ENCODE assay signal across 15 mouse cellular contexts in the genomic region with DNA sequence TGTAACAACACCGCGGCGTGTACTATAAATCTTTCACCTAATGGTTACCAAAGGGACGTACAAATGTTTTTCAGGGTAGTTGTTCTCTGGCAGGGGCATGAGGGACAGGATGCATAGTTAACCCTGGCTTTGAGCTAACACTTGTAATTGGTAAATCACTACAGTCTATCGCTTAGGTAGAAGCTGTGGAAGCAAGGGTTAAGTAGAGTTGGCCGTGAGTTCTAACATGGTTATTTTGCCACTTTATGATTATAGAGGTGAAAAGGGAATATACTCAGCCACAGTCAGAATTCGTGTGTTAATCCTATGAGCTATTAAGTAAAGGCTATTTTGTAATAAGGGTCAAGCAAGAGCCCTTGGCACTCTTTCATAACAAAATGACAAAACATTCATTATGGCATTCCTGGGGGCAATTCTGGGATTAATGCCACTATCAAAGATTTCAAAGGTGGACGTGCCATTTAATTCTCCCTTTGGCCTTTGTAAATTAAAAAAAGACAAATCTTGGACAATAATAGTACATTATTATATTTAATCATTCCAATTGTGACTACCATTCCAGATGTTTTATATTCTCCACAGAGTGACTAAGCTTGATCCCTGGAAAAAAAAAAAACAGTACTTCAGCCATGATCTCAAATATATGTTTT. TPM values are rescaled to one million over a fixed set of nuclear protein-coding genes. Genes with fewer than 3 reads are reported as not detected.
A peak's percentile ranks its signal among the peaks of the same experiment; 100 is the strongest.
DNase-seq lines count a peak whose midpoint lies in the region.
"Had no signal": no experiment of that assay in that cellular context is flagged by ENCODE, and none has a peak within 500 bp of the region (broad histone marks: within the 10 kb centered on the region; RNA-seq: fewer than 3 reads in every experiment).

No protein-coding gene starts in this region.

- DNase-seq in adrenal gland, postnatal 10 days, result peak; percentile 33
- DNase-seq in adrenal gland, postnatal 25 days, result no peak
- DNase-seq in lung, postnatal 25 days (ENCODE audit: low spot score), result peak; percentile 17
- no peak for DNase-seq in lung, postnatal 4 days
- peak; percentile 36 for DNase-seq in adipocyte (ENCODE audit: low spot score)
- no peak for DNase-seq in spleen, postnatal 4 days (ENCODE audit: low spot score in 2 of 2)
- DNase-seq in urinary bladder, postnatal 14 days (ENCODE audit: low spot score), result no peak
- DNase-seq: adrenal gland, adult 8-10 months; cerebellum, adult 2 months; cerebellum, postnatal 10 days; gastrocnemius, adult 2 months; gastrocnemius, postnatal 25 days; heart, adult 11 months; heart, postnatal 14 days had no signal

RNA-seq across cellular contexts. Expression of a gene that starts 1.7 kb away (rescaled TPM):
- 10 to 100 TPM; 26.7 to 52.1 TPM for total RNA-seq in adrenal gland, postnatal 10 days (2021)
- 17.4 and 24.3 TPM in 2 replicates for total RNA-seq in adrenal gland, postnatal 25 days (2021)
- total RNA-seq: hematopoietic stem cell, adult 5-6 weeks had no signal

RNA-seq across cellular contexts. Expression of a gene that starts 43.4 kb away (rescaled TPM):
- 10 to 100 TPM; 77.9 to 82.5 TPM for total RNA-seq in adrenal gland, postnatal 10 days (2021)
- total RNA-seq in adrenal gland, postnatal 25 days (2021), result 109 and 114 TPM in 2 replicates

RNA-seq across cellular contexts. Expression of a gene that starts 43.9 kb away (rescaled TPM):
- 10 to 100 TPM; 44.0 to 46.5 TPM for total RNA-seq in adrenal gland, postnatal 10 days (2021)
- 29.7 and 40.8 TPM in 2 replicates for total RNA-seq in adrenal gland, postnatal 25 days (2021)

Comparison
In these comparisons a context has a peak if more than half of its experiments do, and no peak if none do; other contexts are left out.
1. DNase-seq: peak in adrenal gland, postnatal 10 days (single experiment), lung, postnatal 25 days (single experiment) and adipocyte (single experiment); none in adrenal gland, postnatal 25 days (single experiment), lung, postnatal 4 days (0 of 2), spleen, postnatal 4 days (0 of 2) and urinary bladder, postnatal 14 days (single experiment).